Mouse (Mus musculus): ENCODE measurements around the gene St6gal1. TPM values are rescaled to one million over a fixed set of nuclear protein-coding genes. Genes with fewer than 3 reads are reported as not detected.

The St6gal1 gene
- polyA plus RNA-seq, 1 experiment from 2014 or later = 25.9 TPM

- ATAC-seq (ENCODE audit: low FRiP score, low TSS enrichment) = no peak
- H3K4me1 ChIP-seq (ENCODE audit: insufficient read depth, low read length) = no peaks in the 10 kb centered on the region
- H3K4me3 ChIP-seq (ENCODE audit: low read length) = no peak overlapping the region
- H3K4me2 ChIP-seq (replicated peaks; ENCODE audit: low read depth, low read length) = no peak overlapping the region
- H3K9ac ChIP-seq (replicated peaks; ENCODE audit: low read length) = no peak overlapping the region
- H3K36me3 ChIP-seq (ENCODE audit: insufficient read depth, low read length) = no peaks in the 10 kb centered on the region
- no peak overlapping the region for H3K27ac ChIP-seq (ENCODE audit: low read length)
- whole genome bisulfite sequencing = 76% methylated on average over 9 of the region's 9 CpGs
- no peaks in the 10 kb centered on the region for H3K9me3 ChIP-seq (ENCODE audit: low read length)
- no peaks in the 10 kb centered on the region for H3K27me3 ChIP-seq (ENCODE audit: insufficient read depth, low read length)
Observed at GRCm38 (mm10) chr16:23279879-23280741, 55.6 kb downstream of the St6gal1 start.

- Histone ChIP-seq H3K9me3 (ENCODE audit: low read length) (no peaks in the 10 kb centered on the region), H3K4me2 (replicated peaks; ENCODE audit: low read depth, low read length) (no peak overlapping the region), H3K27me3 (ENCODE audit: insufficient read depth, low read length) (no peaks in the 10 kb centered on the region), H3K27ac (ENCODE audit: low read length) (no peak overlapping the region), H3K36me3 (ENCODE audit: insufficient read depth, low read length) (no peaks in the 10 kb centered on the region), H3K9ac (replicated peaks; ENCODE audit: low read length) (no peak overlapping the region), H3K4me1 (ENCODE audit: insufficient read depth, low read length) (no peaks in the 10 kb centered on the region), H3K4me3 (ENCODE audit: low read length) (no peak overlapping the region)
- no peak for ATAC-seq (ENCODE audit: low FRiP score, low TSS enrichment)
- 79% methylated on average over 4 of the region's 4 CpGs for WGBS
Observed at GRCm38 (mm10) chr16:23280742-23281090, 56.2 kb downstream of the St6gal1 start.

- no peak for ATAC-seq (ENCODE audit: low FRiP score, low TSS enrichment)
- no peaks in the 10 kb centered on the region for H3K27me3 ChIP-seq (ENCODE audit: insufficient read depth, low read length)
- 91% methylated on average over 5 of the region's 5 CpGs for WGBS
Observed at GRCm38 (mm10) chr16:23282241-23282640, 57.7 kb downstream of the St6gal1 start.

GRCm38 (mm10) chr16:23282941-23283340 lies 58.4 kb downstream of the St6gal1 start:
- Histone ChIP-seq H3K27me3 (ENCODE audit: insufficient read depth, low read length) (no peaks in the 10 kb centered on the region), H3K4me3 (ENCODE audit: low read length) (no peak overlapping the region), H3K36me3 (ENCODE audit: insufficient read depth, low read length) (no peaks in the 10 kb centered on the region), H3K27ac (ENCODE audit: low read length) (no peak overlapping the region), H3K9ac (replicated peaks; ENCODE audit: low read length) (no peak overlapping the region), H3K4me1 (ENCODE audit: insufficient read depth, low read length) (no peaks in the 10 kb centered on the region), H3K9me3 (ENCODE audit: low read length) (no peaks in the 10 kb centered on the region), H3K4me2 (replicated peaks; ENCODE audit: low read depth, low read length) (no peak overlapping the region)
- no peak for ATAC-seq (ENCODE audit: low FRiP score, low TSS enrichment)
- 83% methylated on average over 5 of the region's 5 CpGs for WGBS

More at GRCm38 (mm10) chr16:23282241-23282640, 57.7 kb downstream of the St6gal1 start:
- no peak overlapping the region for H3K27ac ChIP-seq (ENCODE audit: low read length)
- H3K4me1 ChIP-seq (ENCODE audit: insufficient read depth, low read length) = no peaks in the 10 kb centered on the region
- no peak overlapping the region for H3K4me3 ChIP-seq (ENCODE audit: low read length)
- H3K9me3 ChIP-seq (ENCODE audit: low read length) = no peaks in the 10 kb centered on the region
- no peak overlapping the region for H3K9ac ChIP-seq (replicated peaks; ENCODE audit: low read length)
- H3K4me2 ChIP-seq (replicated peaks; ENCODE audit: low read depth, low read length) = no peak overlapping the region
- no peaks in the 10 kb centered on the region for H3K36me3 ChIP-seq (ENCODE audit: insufficient read depth, low read length)

- no peaks in the 10 kb centered on the region for H3K36me3 ChIP-seq (ENCODE audit: insufficient read depth, low read length)
- H3K9ac ChIP-seq (replicated peaks; ENCODE audit: low read length) = no peak overlapping the region
- ATAC-seq (ENCODE audit: low FRiP score, low TSS enrichment) = no peak
- no peak overlapping the region for H3K4me2 ChIP-seq (replicated peaks; ENCODE audit: low read depth, low read length)
- no peaks in the 10 kb centered on the region for H3K9me3 ChIP-seq (ENCODE audit: low read length)
- no peaks in the 10 kb centered on the region for H3K27me3 ChIP-seq (ENCODE audit: insufficient read depth, low read length)
- H3K27ac ChIP-seq (ENCODE audit: low read length) = no peak overlapping the region
- WGBS = 90% methylated on average over 1 of the region's 1 CpGs
- H3K4me3 ChIP-seq (ENCODE audit: low read length) = no peak overlapping the region
- no peaks in the 10 kb centered on the region for H3K4me1 ChIP-seq (ENCODE audit: insufficient read depth, low read length)
Observed at GRCm38 (mm10) chr16:23283677-23284076, 59.1 kb downstream of the St6gal1 start.

- Histone ChIP-seq H3K9ac (replicated peaks; ENCODE audit: low read length) (no peak overlapping the region), H3K27ac (ENCODE audit: low read length) (no peak overlapping the region), H3K4me2 (replicated peaks; ENCODE audit: low read depth, low read length) (no peak overlapping the region), H3K36me3 (ENCODE audit: insufficient read depth, low read length) (no peaks in the 10 kb centered on the region), H3K27me3 (ENCODE audit: insufficient read depth, low read length) (no peaks in the 10 kb centered on the region), H3K9me3 (ENCODE audit: low read length) (no peaks in the 10 kb centered on the region), H3K4me3 (ENCODE audit: low read length) (no peak overlapping the region), H3K4me1 (ENCODE audit: insufficient read depth, low read length) (no peaks in the 10 kb centered on the region)
- ATAC-seq (ENCODE audit: low FRiP score, low TSS enrichment) = no peak
- 78% methylated on average over 15 of the region's 15 CpGs for WGBS
Observed at GRCm38 (mm10) chr16:23284470-23285394, 60.2 kb downstream of the St6gal1 start.

GRCm38 (mm10) chr16:23286380-23287097 lies 62.0 kb downstream of the St6gal1 start:
- no peak overlapping the region for H3K4me2 ChIP-seq (replicated peaks; ENCODE audit: low read depth, low read length)
- WGBS = 85% methylated on average over 11 of the region's 11 CpGs

GRCm38 (mm10) chr16:23287312-23288040 lies 62.9 kb downstream of the St6gal1 start:
- 89% methylated on average over 10 of the region's 10 CpGs for WGBS
- no peak overlapping the region for H3K4me3 ChIP-seq (ENCODE audit: low read length)
- H3K36me3 ChIP-seq (ENCODE audit: insufficient read depth, low read length) = no peaks in the 10 kb centered on the region
- H3K4me2 ChIP-seq (replicated peaks; ENCODE audit: low read depth, low read length) = no peak overlapping the region
- no peaks in the 10 kb centered on the region for H3K9me3 ChIP-seq (ENCODE audit: low read length)
- no peak overlapping the region for H3K9ac ChIP-seq (replicated peaks; ENCODE audit: low read length)
- no peaks in the 10 kb centered on the region for H3K4me1 ChIP-seq (ENCODE audit: insufficient read depth, low read length)
- H3K27me3 ChIP-seq (ENCODE audit: insufficient read depth, low read length) = no peaks in the 10 kb centered on the region
- no peak for ATAC-seq (ENCODE audit: low FRiP score, low TSS enrichment)
- H3K27ac ChIP-seq (ENCODE audit: low read length) = no peak overlapping the region

More at GRCm38 (mm10) chr16:23286380-23287097, 62.0 kb downstream of the St6gal1 start:
- Histone ChIP-seq H3K9ac (replicated peaks; ENCODE audit: low read length) (no peak overlapping the region), H3K9me3 (ENCODE audit: low read length) (no peaks in the 10 kb centered on the region), H3K27ac (ENCODE audit: low read length) (no peak overlapping the region), H3K4me1 (ENCODE audit: insufficient read depth, low read length) (no peaks in the 10 kb centered on the region), H3K27me3 (ENCODE audit: insufficient read depth, low read length) (no peaks in the 10 kb centered on the region), H3K4me3 (ENCODE audit: low read length) (no peak overlapping the region), H3K36me3 (ENCODE audit: insufficient read depth, low read length) (no peaks in the 10 kb centered on the region)
- no peak for ATAC-seq (ENCODE audit: low FRiP score, low TSS enrichment)

- Histone ChIP-seq H3K36me3 (ENCODE audit: insufficient read depth, low read length) (no peaks in the 10 kb centered on the region), H3K9me3 (ENCODE audit: low read length) (no peaks in the 10 kb centered on the region), H3K27ac (ENCODE audit: low read length) (no peak overlapping the region), H3K4me2 (replicated peaks; ENCODE audit: low read depth, low read length) (no peak overlapping the region), H3K4me1 (ENCODE audit: insufficient read depth, low read length) (no peaks in the 10 kb centered on the region), H3K27me3 (ENCODE audit: insufficient read depth, low read length) (no peaks in the 10 kb centered on the region), H3K4me3 (ENCODE audit: low read length) (no peak overlapping the region), H3K9ac (replicated peaks; ENCODE audit: low read length) (no peak overlapping the region)
- WGBS = 96% methylated on average over 9 of the region's 9 CpGs
- ATAC-seq (ENCODE audit: low FRiP score, low TSS enrichment) = no peak
Observed at GRCm38 (mm10) chr16:23288103-23288502, 63.6 kb downstream of the St6gal1 start.
